Mouse (Mus musculus): ENCODE results near the gene Limch1. TPM values are rescaled to one million over a fixed set of nuclear protein-coding genes. Genes with fewer than 3 reads are reported as not detected.

Gene Limch1
- polyA plus RNA-seq, 1 experiment from 2014 or later, result 35.1 TPM

- H3K4me3 ChIP-seq (replicated peaks), result no peak overlapping the region
- ATAC-seq (replicated peaks; ENCODE audit: low FRiP score), result no peak
Measured at GRCm38 (mm10) chr5:66871521-66872050, 126.0 kb downstream of the Limch1 start.

GRCm38 (mm10) chr5:66872053-66872452 is 126.4 kb downstream of the Limch1 start:
- H3K9ac ChIP-seq, result no peak overlapping the region
- H3K36me3 ChIP-seq, result no peaks in the 10 kb centered on the region
- no peak overlapping the region for H3K4me2 ChIP-seq
- H3K4me3 ChIP-seq (replicated peaks), result no peak overlapping the region
- no peaks in the 10 kb centered on the region for H3K27me3 ChIP-seq
- peaks cover 11% of the 10 kb centered on the region; the same call in 1 of the 2 replicates for H3K4me1 ChIP-seq
- no peaks in the 10 kb centered on the region for H3K9me3 ChIP-seq (replicated peaks)
- H3K27ac ChIP-seq, result no peak overlapping the region
- ATAC-seq (replicated peaks; ENCODE audit: low FRiP score), result no peak
- 92% methylated on average over 4 of the region's 4 CpGs for WGBS

More at GRCm38 (mm10) chr5:66871521-66872050, 126.0 kb downstream of the Limch1 start:
- H3K27ac ChIP-seq, result no peak overlapping the region
- H3K9ac ChIP-seq, result no peak overlapping the region
- no peaks in the 10 kb centered on the region for H3K27me3 ChIP-seq
- H3K9me3 ChIP-seq (replicated peaks), result no peaks in the 10 kb centered on the region
- no peaks in the 10 kb centered on the region for H3K36me3 ChIP-seq
- 79% methylated on average over 11 of the region's 11 CpGs for WGBS
- peaks cover 8% of the 10 kb centered on the region; the same call in 1 of the 2 replicates for H3K4me1 ChIP-seq
- H3K4me2 ChIP-seq, result no peak overlapping the region

- 84% methylated on average over 6 of the region's 6 CpGs for WGBS
- Histone ChIP-seq H3K4me3 (replicated peaks) (no peak overlapping the region), H3K9ac (no peak overlapping the region), H3K27me3 (no peaks in the 10 kb centered on the region), H3K27ac (no peak overlapping the region), H3K9me3 (replicated peaks) (no peaks in the 10 kb centered on the region), H3K4me1 (peaks cover 11% of the 10 kb centered on the region; the same call in 1 of the 2 replicates), H3K4me2 (no peak overlapping the region), H3K36me3 (no peaks in the 10 kb centered on the region)
- no peak for ATAC-seq (replicated peaks; ENCODE audit: low FRiP score)
Measured at GRCm38 (mm10) chr5:66872681-66873080, 127.1 kb downstream of the Limch1 start.

GRCm38 (mm10) chr5:66876018-66876805 is 130.6 kb downstream of the Limch1 start:
- Histone ChIP-seq H3K9me3 (replicated peaks) (no peaks in the 10 kb centered on the region), H3K27me3 (no peaks in the 10 kb centered on the region), H3K36me3 (no peaks in the 10 kb centered on the region), H3K4me3 (replicated peaks) (no peak overlapping the region), H3K4me2 (no peak overlapping the region), H3K4me1 (peaks cover 11% of the 10 kb centered on the region; the same call in 1 of the 2 replicates), H3K9ac (no peak overlapping the region), H3K27ac (no peak overlapping the region; the same call in 1 of the 2 replicates)
- ATAC-seq (replicated peaks; ENCODE audit: low FRiP score), result no peak
- WGBS, result 41% methylated on average over 10 of the region's 10 CpGs

GRCm38 (mm10) chr5:66877066-66877465 is 131.4 kb downstream of the Limch1 start:
- 62% methylated on average over 5 of the region's 5 CpGs for WGBS
- H3K36me3 ChIP-seq, result no peaks in the 10 kb centered on the region
- H3K4me2 ChIP-seq, result no peak overlapping the region
- no peaks in the 10 kb centered on the region for H3K27me3 ChIP-seq
- no peak overlapping the region for H3K4me3 ChIP-seq (replicated peaks)
- no peaks in the 10 kb centered on the region for H3K9me3 ChIP-seq (replicated peaks)
- H3K4me1 ChIP-seq, result peaks cover 19% of the 10 kb centered on the region; the same call in 1 of the 2 replicates
- H3K9ac ChIP-seq, result no peak overlapping the region
- no peak overlapping the region for H3K27ac ChIP-seq
- ATAC-seq (replicated peaks; ENCODE audit: low FRiP score), result no peak

GRCm38 (mm10) chr5:66881901-66882341 is 136.3 kb downstream of the Limch1 start:
- H3K4me1 ChIP-seq, result peaks cover 16% of the 10 kb centered on the region; the same call in 1 of the 2 replicates
- H3K27ac ChIP-seq, result no peak overlapping the region
- no peak overlapping the region for H3K9ac ChIP-seq
- no peaks in the 10 kb centered on the region for H3K36me3 ChIP-seq
- peaks cover 4% of the 10 kb centered on the region for H3K9me3 ChIP-seq (replicated peaks)
- H3K27me3 ChIP-seq, result no peaks in the 10 kb centered on the region
- ATAC-seq (replicated peaks; ENCODE audit: low FRiP score), result no peak
- no peak overlapping the region for H3K4me2 ChIP-seq
- 9% methylated on average over 3 of the region's 3 CpGs for WGBS
- H3K4me3 ChIP-seq (replicated peaks), result no peak overlapping the region

GRCm38 (mm10) chr5:66882718-66883117 is 137.1 kb downstream of the Limch1 start:
- no peak overlapping the region for H3K27ac ChIP-seq
- ATAC-seq (replicated peaks; ENCODE audit: low FRiP score), result no peak
- H3K9ac ChIP-seq, result no peak overlapping the region
- peaks cover 14% of the 10 kb centered on the region; the same call in 1 of the 2 replicates for H3K4me1 ChIP-seq
- H3K36me3 ChIP-seq, result no peaks in the 10 kb centered on the region
- peaks cover 4% of the 10 kb centered on the region for H3K9me3 ChIP-seq (replicated peaks)
- H3K4me2 ChIP-seq, result no peak overlapping the region
- 90% methylated on average over 13 of the region's 13 CpGs for WGBS
- H3K4me3 ChIP-seq (replicated peaks), result no peak overlapping the region
- no peaks in the 10 kb centered on the region for H3K27me3 ChIP-seq

- peaks cover 4% of the 10 kb centered on the region for H3K9me3 ChIP-seq (replicated peaks)
- no peaks in the 10 kb centered on the region for H3K27me3 ChIP-seq
- H3K36me3 ChIP-seq, result no peaks in the 10 kb centered on the region
- ATAC-seq (replicated peaks; ENCODE audit: low FRiP score), result no peak
- no peak overlapping the region for H3K27ac ChIP-seq
- no peak overlapping the region for H3K9ac ChIP-seq
- no peak overlapping the region for H3K4me2 ChIP-seq
- 57% methylated on average over 4 of the region's 4 CpGs for WGBS
- no peak overlapping the region for H3K4me3 ChIP-seq (replicated peaks)
- peaks cover 14% of the 10 kb centered on the region; the same call in 1 of the 2 replicates for H3K4me1 ChIP-seq
Measured at GRCm38 (mm10) chr5:66884505-66884904, 138.9 kb downstream of the Limch1 start.

- no peaks in the 10 kb centered on the region for H3K27me3 ChIP-seq
- no peak overlapping the region for H3K9ac ChIP-seq
- H3K27ac ChIP-seq, result no peak overlapping the region
- no peak for ATAC-seq (replicated peaks; ENCODE audit: low FRiP score)
- H3K9me3 ChIP-seq (replicated peaks), result peaks cover 4% of the 10 kb centered on the region
- WGBS, result 75% methylated on average over 5 of the region's 5 CpGs
- no peak overlapping the region for H3K4me3 ChIP-seq (replicated peaks)
- no peak overlapping the region for H3K4me2 ChIP-seq
- peaks cover 11% of the 10 kb centered on the region; the same call in 1 of the 2 replicates for H3K4me1 ChIP-seq
- H3K36me3 ChIP-seq, result no peaks in the 10 kb centered on the region
Measured at GRCm38 (mm10) chr5:66886410-66887120, 140.9 kb downstream of the Limch1 start.

- 90% methylated on average over 5 of the region's 5 CpGs for WGBS
- Histone ChIP-seq H3K27ac (no peak overlapping the region), H3K9ac (no peak overlapping the region)
Measured at GRCm38 (mm10) chr5:66888061-66888460, 142.4 kb downstream of the Limch1 start.

GRCm38 (mm10) chr5:66889337-66889736 is 143.7 kb downstream of the Limch1 start:
- H3K27me3 ChIP-seq, result no peaks in the 10 kb centered on the region
- no peak for ATAC-seq (replicated peaks; ENCODE audit: low FRiP score)
- 80% methylated on average over 11 of the region's 11 CpGs for WGBS
- peaks cover 4% of the 10 kb centered on the region for H3K9me3 ChIP-seq (replicated peaks)
- H3K4me3 ChIP-seq (replicated peaks), result no peak overlapping the region
- H3K9ac ChIP-seq, result no peak overlapping the region
- no peak overlapping the region for H3K4me2 ChIP-seq
- no peaks in the 10 kb centered on the region for H3K36me3 ChIP-seq
- H3K27ac ChIP-seq, result no peak overlapping the region
- H3K4me1 ChIP-seq, result no peaks in the 10 kb centered on the region

More at GRCm38 (mm10) chr5:66888061-66888460, 142.4 kb downstream of the Limch1 start:
- Histone ChIP-seq H3K4me2 (no peak overlapping the region), H3K4me3 (replicated peaks) (no peak overlapping the region), H3K4me1 (no peaks in the 10 kb centered on the region), H3K9me3 (replicated peaks) (peaks cover 4% of the 10 kb centered on the region), H3K36me3 (no peaks in the 10 kb centered on the region), H3K27me3 (no peaks in the 10 kb centered on the region)
- no peak for ATAC-seq (replicated peaks; ENCODE audit: low FRiP score)
